9 mouse cellular contexts compared by ENCODE assay signal in the genomic region with DNA sequence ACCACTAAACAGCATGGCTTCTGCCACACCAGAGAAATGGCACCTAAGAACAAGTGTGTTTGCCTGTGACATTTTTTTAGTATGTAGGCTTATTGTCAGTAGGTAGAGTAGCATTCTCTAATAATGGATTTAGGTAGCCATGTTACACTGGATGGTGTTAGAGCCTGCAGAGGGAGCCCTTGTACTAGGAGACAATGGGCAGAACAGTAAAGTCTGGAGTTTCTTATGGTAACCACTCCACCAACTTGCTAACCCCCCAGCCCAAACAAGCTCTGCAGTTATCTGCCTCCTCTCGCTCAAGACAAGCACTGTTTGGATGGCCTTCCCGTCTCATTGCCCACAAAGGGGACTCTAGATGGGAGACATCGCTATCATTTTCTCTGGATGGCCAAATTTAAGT.
DNase-seq lines count a peak whose midpoint lies in the region; ATAC-seq and TF ChIP-seq lines count a peak whose summit lies in the region.
"Had no signal": no experiment of that assay in that cellular context is flagged by ENCODE, and none has a peak within 500 bp of the region (broad histone marks: within the 10 kb centered on the region; RNA-seq: fewer than 3 reads in every experiment).

No protein-coding gene starts in this region.

- in situ Hi-C loops in ES-E14 (cut with MboI; ENCODE audit: low sequenced_read_pairs in 2 of 2, unreplicated experiment in 2 of 2): no loop called here

- H3K9ac ChIP-seq in kidney, embryonic 14.5 days (ENCODE audit: low read depth, low read length): no peak overlapping the region
- H3K9ac ChIP-seq in ES-E14 (ENCODE audit: insufficient read depth, low read depth, low read length, poor library complexity, severe bottlenecking): no peak overlapping the region
- H3K9ac ChIP-seq: embryonic facial prominence, embryonic 12.5 days had no signal

- H3K4me2 ChIP-seq in kidney, embryonic 14.5 days (replicated peaks; ENCODE audit: low read depth, low read length): no peak overlapping the region
- H3K4me2 ChIP-seq: embryonic facial prominence, embryonic 12.5 days had no signal

- peak; percentile 40 for DNase-seq in kidney, adult 18-20 months
- DNase-seq in ES-E14 (ENCODE audit: low read depth, low spot score): peak; percentile 7
- peak; percentile 9 for DNase-seq in c-Kit-positive CD71-positive TER-119-negative erythroid progenitor cells, embryonic 14.5 days (ENCODE audit: low read depth)
- DNase-seq in gastrocnemius, postnatal 14 days: peak; percentile 22
- peak; percentile 23 for DNase-seq in layer of hippocampus, adult 9-11 months
- peak; percentile 37 for DNase-seq in naive thymus-derived CD4-positive, alpha-beta T cell, adult 2 months (ENCODE audit: low read depth)

- no peak overlapping the region for H3K4me3 ChIP-seq in kidney, embryonic 14.5 days (ENCODE audit: low read length)
- H3K4me3 ChIP-seq in ES-E14 (ENCODE audit: insufficient read depth in 1 of 2, low read depth in 1 of 2, low read length in 2 of 2, poor library complexity in 1 of 2, severe bottlenecking in 1 of 2): no peak overlapping the region
- H3K4me3 ChIP-seq: embryonic facial prominence, embryonic 12.5 days had no signal

- ATAC-seq in kidney, embryonic 14.5 days (ENCODE audit: low FRiP score, low TSS enrichment): no peak; the same call in 1 of the 2 replicates
- no peak for ATAC-seq in erythroblast, adult 5-6 weeks (replicated peaks; ENCODE audit: low FRiP score, poor library complexity, severe bottlenecking)

- 69% methylated on average over 3 of the region's 3 CpGs for WGBS in kidney, embryonic 14.5 days

- H3K27me3 ChIP-seq in kidney, embryonic 14.5 days (ENCODE audit: control insufficient read depth, insufficient read depth, low read length): no peaks in the 10 kb centered on the region
- H3K27me3 ChIP-seq: embryonic facial prominence, embryonic 12.5 days had no signal

- no peaks in the 10 kb centered on the region for H3K36me3 ChIP-seq in kidney, embryonic 14.5 days (ENCODE audit: control insufficient read depth, insufficient read depth, low read length)
- no peaks in the 10 kb centered on the region for H3K36me3 ChIP-seq in ES-E14 (ENCODE audit: control insufficient read depth, insufficient read depth, low read length, poor library complexity, severe bottlenecking)
- H3K36me3 ChIP-seq: embryonic facial prominence, embryonic 12.5 days had no signal

- H3K9me3 ChIP-seq in kidney, embryonic 14.5 days (ENCODE audit: control insufficient read depth, low read length): no peaks in the 10 kb centered on the region
- no peaks in the 10 kb centered on the region for H3K9me3 ChIP-seq in ES-E14 (ENCODE audit: control insufficient read depth, insufficient read depth, low read depth, low read length)
- H3K9me3 ChIP-seq: embryonic facial prominence, embryonic 12.5 days had no signal

- intact Hi-C loops in gastrocnemius, postnatal 14 days (cut with DNase I; ENCODE audit: low total_unique reads): loop anchor here (10.0 kb wide), 1 partner anchor 669 kb away; no protein-coding TSS in a partner anchor

- H3K27ac ChIP-seq in kidney, embryonic 14.5 days (ENCODE audit: low read depth, low read length): no peak overlapping the region
- H3K27ac ChIP-seq in ES-E14 (ENCODE audit: insufficient read depth, low read depth, low read length, poor library complexity, severe bottlenecking): no peak overlapping the region
- H3K27ac ChIP-seq: embryonic facial prominence, embryonic 12.5 days had no signal

- H3K4me1 ChIP-seq in kidney, embryonic 14.5 days (ENCODE audit: control insufficient read depth, insufficient read depth, low read length): no peaks in the 10 kb centered on the region
- no peaks in the 10 kb centered on the region for H3K4me1 ChIP-seq in ES-E14 (ENCODE audit: control insufficient read depth in 2 of 2, insufficient read depth in 2 of 2, low read length in 2 of 2, poor library complexity in 1 of 2)
- H3K4me1 ChIP-seq: embryonic facial prominence, embryonic 12.5 days had no signal

TF ChIP-seq in ES-E14, 5 proteins besides CTCF, POLR2A, EP300 and RAD21:
- no peak for TF ChIP-seq CHD2 (IDR thresholded peaks at IDR 0.05; ENCODE audit: low read depth, low read length)
- TF ChIP-seq ZC3H11A (IDR thresholded peaks at IDR 0.05; ENCODE audit: borderline replicate concordance, low read depth, low read length): 0 out of 2 replicates have a peak, but pooled peaks have one; percentile 27
